Mouse (Mus musculus): ENCODE data around the gene Plxna4. TPM values are rescaled to one million over a fixed set of nuclear protein-coding genes. Genes with fewer than 3 reads are reported as not detected.

The Plxna4 gene
- 0.48 and 0.67 TPM in 2 replicates for polyA plus RNA-seq (2012; rRNA removed)

- no peak within 1 kb of the TSS for H3K27ac ChIP-seq (ENCODE audit: insufficient read depth, low read depth, low read length)
- peaks cover 8% of the 10 kb centered on the region for H3K4me1 ChIP-seq (ENCODE audit: control insufficient read depth, insufficient read depth, insufficient read length, low read length)
- H3K36me3 ChIP-seq (ENCODE audit: control insufficient read depth, insufficient read depth, low read length), result no peaks in the 10 kb centered on the region
- peaks cover 31% of the 10 kb centered on the region for H3K27me3 ChIP-seq (ENCODE audit: control insufficient read depth, insufficient read depth, low read length)
- no peak for TF ChIP-seq CTCF (IDR thresholded peaks at IDR 0.05; ENCODE audit: extremely low read depth, insufficient read length, insufficient replicate concordance, low read depth, low read length)
- TF ChIP-seq POLR2A (IDR thresholded peaks at IDR 0.05; ENCODE audit: low read depth, low read length), result no peak
- WGBS, result 1% methylated on average over 38 of the region's 55 CpGs
- H3K4me3 ChIP-seq (ENCODE audit: low read depth, low read length), result peak within 1 kb of the TSS; percentile 66
These were observed at the start of gene Plxna4 for GRCm38 (mm10) chr6:32588056-32588671. TSS of gene Plxna4 (minus strand) at chr6:32588192.

- H3K36me3 ChIP-seq (ENCODE audit: control insufficient read depth, insufficient read depth, low read length), result no peaks in the 10 kb centered on the region
- no peaks in the 10 kb centered on the region for H3K27me3 ChIP-seq (ENCODE audit: control insufficient read depth, insufficient read depth, low read length)
- no peak overlapping the region for H3K27ac ChIP-seq (ENCODE audit: insufficient read depth, low read depth, low read length)
- H3K4me1 ChIP-seq (ENCODE audit: control insufficient read depth, insufficient read depth, insufficient read length, low read length), result no peaks in the 10 kb centered on the region
- WGBS, result 80% methylated on average over 6 of the region's 6 CpGs
- H3K4me3 ChIP-seq (ENCODE audit: low read depth, low read length), result no peak overlapping the region
- TF ChIP-seq POLR2A (IDR thresholded peaks at IDR 0.05; ENCODE audit: low read depth, low read length) (no peak), CTCF (IDR thresholded peaks at IDR 0.05; ENCODE audit: extremely low read depth, insufficient read length, insufficient replicate concordance, low read depth, low read length) (no peak)
These were observed 49.7 kb upstream of the Plxna4 start for GRCm38 (mm10) chr6:32637568-32638183.

GRCm38 (mm10) chr6:32610712-32611111, 22.7 kb upstream of the Plxna4 start:
- H3K4me3 ChIP-seq (ENCODE audit: low read depth, low read length), result no peak overlapping the region
- no peak for TF ChIP-seq POLR2A (IDR thresholded peaks at IDR 0.05; ENCODE audit: low read depth, low read length)
- H3K4me1 ChIP-seq (ENCODE audit: control insufficient read depth, insufficient read depth, insufficient read length, low read length), result no peaks in the 10 kb centered on the region
- H3K36me3 ChIP-seq (ENCODE audit: control insufficient read depth, insufficient read depth, low read length), result no peaks in the 10 kb centered on the region
- H3K27me3 ChIP-seq (ENCODE audit: control insufficient read depth, insufficient read depth, low read length), result no peaks in the 10 kb centered on the region; the same call in 1 of the 2 replicates
- no peak overlapping the region for H3K27ac ChIP-seq (ENCODE audit: insufficient read depth, low read depth, low read length)

- H3K27me3 ChIP-seq (ENCODE audit: control insufficient read depth, insufficient read depth, low read length), result no peaks in the 10 kb centered on the region; the same call in 1 of the 2 replicates
- TF ChIP-seq CTCF (IDR thresholded peaks at IDR 0.05; ENCODE audit: extremely low read depth, insufficient read length, insufficient replicate concordance, low read depth, low read length) (no peak), POLR2A (IDR thresholded peaks at IDR 0.05; ENCODE audit: low read depth, low read length) (no peak)
- H3K27ac ChIP-seq (ENCODE audit: insufficient read depth, low read depth, low read length), result no peak overlapping the region
- no peak overlapping the region for H3K4me3 ChIP-seq (ENCODE audit: low read depth, low read length)
- WGBS, result 42% methylated on average over 3 of the region's 3 CpGs
- H3K4me1 ChIP-seq (ENCODE audit: control insufficient read depth, insufficient read depth, insufficient read length, low read length), result no peaks in the 10 kb centered on the region
- H3K36me3 ChIP-seq (ENCODE audit: control insufficient read depth, insufficient read depth, low read length), result no peaks in the 10 kb centered on the region
These were observed 18.8 kb upstream of the Plxna4 start for GRCm38 (mm10) chr6:32606787-32607186.

- Histone ChIP-seq H3K36me3 (ENCODE audit: control insufficient read depth, insufficient read depth, low read length) (no peaks in the 10 kb centered on the region), H3K4me1 (ENCODE audit: control insufficient read depth, insufficient read depth, insufficient read length, low read length) (no peaks in the 10 kb centered on the region), H3K27ac (ENCODE audit: insufficient read depth, low read depth, low read length) (no peak overlapping the region), H3K4me3 (ENCODE audit: low read depth, low read length) (no peak overlapping the region), H3K27me3 (ENCODE audit: control insufficient read depth, insufficient read depth, low read length) (no peaks in the 10 kb centered on the region; the same call in 1 of the 2 replicates)
- no peak for TF ChIP-seq CTCF (IDR thresholded peaks at IDR 0.05; ENCODE audit: extremely low read depth, insufficient read length, insufficient replicate concordance, low read depth, low read length)
- no peak for TF ChIP-seq POLR2A (IDR thresholded peaks at IDR 0.05; ENCODE audit: low read depth, low read length)
- 25% methylated on average over 3 of the region's 3 CpGs for WGBS
These were observed 17.6 kb upstream of the Plxna4 start for GRCm38 (mm10) chr6:32605581-32605980.

GRCm38 (mm10) chr6:32604901-32605300, 16.9 kb upstream of the Plxna4 start:
- WGBS, result 75% methylated on average over 4 of the region's 4 CpGs
- Histone ChIP-seq H3K27ac (ENCODE audit: insufficient read depth, low read depth, low read length) (no peak overlapping the region), H3K4me3 (ENCODE audit: low read depth, low read length) (no peak overlapping the region), H3K4me1 (ENCODE audit: control insufficient read depth, insufficient read depth, insufficient read length, low read length) (no peaks in the 10 kb centered on the region), H3K36me3 (ENCODE audit: control insufficient read depth, insufficient read depth, low read length) (no peaks in the 10 kb centered on the region), H3K27me3 (ENCODE audit: control insufficient read depth, insufficient read depth, low read length) (no peaks in the 10 kb centered on the region; the same call in 1 of the 2 replicates)
- TF ChIP-seq CTCF (IDR thresholded peaks at IDR 0.05; ENCODE audit: extremely low read depth, insufficient read length, insufficient replicate concordance, low read depth, low read length) (no peak), POLR2A (IDR thresholded peaks at IDR 0.05; ENCODE audit: low read depth, low read length) (no peak)

GRCm38 (mm10) chr6:32602130-32602529, 14.1 kb upstream of the Plxna4 start:
- H3K27me3 ChIP-seq (ENCODE audit: control insufficient read depth, insufficient read depth, low read length), result no peaks in the 10 kb centered on the region; the same call in 1 of the 2 replicates
- TF ChIP-seq POLR2A (IDR thresholded peaks at IDR 0.05; ENCODE audit: low read depth, low read length) (no peak), CTCF (IDR thresholded peaks at IDR 0.05; ENCODE audit: extremely low read depth, insufficient read length, insufficient replicate concordance, low read depth, low read length) (no peak)
- WGBS, result 79% methylated on average over 2 of the region's 2 CpGs
- no peak overlapping the region for H3K27ac ChIP-seq (ENCODE audit: insufficient read depth, low read depth, low read length)
- H3K4me3 ChIP-seq (ENCODE audit: low read depth, low read length), result no peak overlapping the region
- H3K4me1 ChIP-seq (ENCODE audit: control insufficient read depth, insufficient read depth, insufficient read length, low read length), result no peaks in the 10 kb centered on the region
- H3K36me3 ChIP-seq (ENCODE audit: control insufficient read depth, insufficient read depth, low read length), result no peaks in the 10 kb centered on the region
